Mouse (Mus musculus) kidney, postnatal 10 days (tissue): ENCODE results near the gene Adgre5.

Source experiments
- DNase-seq: peaks from one replicate; pipeline ENCODE4 v3.0.0; 2021; ENCODE audit warnings: mixed read lengths

Adgre5 gene

GRCm38 (mm10) chr8:83749265-83749664, 8.1 kb upstream of the Adgre5 start:
- peak; percentile 60 for DNase-seq

GRCm38 (mm10) chr8:83748708-83749107, 7.6 kb upstream of the Adgre5 start:
- DNase-seq, result peak; percentile 55

GRCm38 (mm10) chr8:83747661-83748346, 6.7 kb upstream of the Adgre5 start:
- peak; percentile 87 for DNase-seq

- no peak for DNase-seq
These were observed 2.9 kb upstream of the Adgre5 start for GRCm38 (mm10) chr8:83744070-83744469.

- DNase-seq, result no peak
These were observed 1.8 kb upstream of the Adgre5 start for GRCm38 (mm10) chr8:83742968-83743367.

GRCm38 (mm10) chr8:83741849-83742655, 926 bp upstream of the Adgre5 start:
- no peak for DNase-seq

- no peak for DNase-seq
These were observed 545 bp downstream of the Adgre5 start for GRCm38 (mm10) chr8:83740586-83740975.

GRCm38 (mm10) chr8:83739711-83740468, 1.2 kb downstream of the Adgre5 start:
- peak; percentile 50 for DNase-seq

GRCm38 (mm10) chr8:83738949-83739710, 2.0 kb downstream of the Adgre5 start:
- peak; percentile 69 for DNase-seq

- peak; percentile 88 for DNase-seq
These were observed 3.1 kb downstream of the Adgre5 start for GRCm38 (mm10) chr8:83737852-83738562.

GRCm38 (mm10) chr8:83737346-83737745, 3.8 kb downstream of the Adgre5 start:
- DNase-seq, result no peak

- no peak for DNase-seq
These were observed 4.4 kb downstream of the Adgre5 start for GRCm38 (mm10) chr8:83736681-83737080.

GRCm38 (mm10) chr8:83732919-83733318, 8.2 kb downstream of the Adgre5 start:
- DNase-seq, result no peak

- no peak for DNase-seq
These were observed 9.2 kb downstream of the Adgre5 start for GRCm38 (mm10) chr8:83731906-83732305.

GRCm38 (mm10) chr8:83729009-83729807, 11.9 kb downstream of the Adgre5 start:
- DNase-seq, result peak; percentile 72

GRCm38 (mm10) chr8:83725521-83726102, 15.5 kb downstream of the Adgre5 start:
- DNase-seq, result no peak

GRCm38 (mm10) chr8:83724697-83725482, 16.2 kb downstream of the Adgre5 start:
- peak; percentile 90 for DNase-seq

GRCm38 (mm10) chr8:83723447-83724083, 17.6 kb downstream of the Adgre5 start:
- no peak for DNase-seq

- no peak for DNase-seq
These were observed 18.5 kb downstream of the Adgre5 start for GRCm38 (mm10) chr8:83722631-83723030.
